Mouse (Mus musculus): ENCODE measurements around the gene Fam222b. TPM values are rescaled to one million over a fixed set of nuclear protein-coding genes. Genes with fewer than 3 reads are reported as not detected.
A peak's percentile ranks its signal among the peaks of the same experiment; 100 is the strongest.
"Not testable (repeated sequence)": the region's sequence is repeated elsewhere in the genome, so short reads cannot be mapped to it uniquely, and the experiment has no call there.

Gene Fam222b
- total RNA-seq (2022), result 1 to 10 TPM; 5.6 to 7.8 (median 7.3) TPM

GRCm38 (mm10) chr11:78094504-78095143 is at the start of gene Fam222b:
Fam222b (plus strand) TSS chr11:78094660.
- DNase-seq (ENCODE audit: low spot score in 2 of 2), result peak; percentile 85 to 93

GRCm38 (mm10) chr11:78044758-78045251 is 49.7 kb upstream of the Fam222b start:
- DNase-seq (ENCODE audit: low spot score in 2 of 2), result peak; percentile 89 to 94

- DNase-seq (ENCODE audit: low spot score in 2 of 2), result not testable (repeated sequence)
Measured at GRCm38 (mm10) chr11:78048637-78049036, 45.8 kb upstream of the Fam222b start.

GRCm38 (mm10) chr11:78053078-78053477 is 41.4 kb upstream of the Fam222b start:
- DNase-seq (ENCODE audit: low spot score in 2 of 2), result no peak

- DNase-seq (ENCODE audit: low spot score in 2 of 2), result no peak
Measured at GRCm38 (mm10) chr11:78056946-78057345, 37.5 kb upstream of the Fam222b start.

- DNase-seq (ENCODE audit: low spot score in 2 of 2), result peak; percentile 50 to 77
Measured at GRCm38 (mm10) chr11:78059833-78060757, 34.4 kb upstream of the Fam222b start.

GRCm38 (mm10) chr11:78062563-78062962 is 31.9 kb upstream of the Fam222b start:
- DNase-seq (ENCODE audit: low spot score in 2 of 2), result no peak

GRCm38 (mm10) chr11:78065906-78066305 is 28.6 kb upstream of the Fam222b start:
- DNase-seq (ENCODE audit: low spot score in 2 of 2), result no peak

GRCm38 (mm10) chr11:78066641-78067040 is 27.8 kb upstream of the Fam222b start:
- no peak for DNase-seq (ENCODE audit: low spot score in 2 of 2)

GRCm38 (mm10) chr11:78067566-78067965 is 26.9 kb upstream of the Fam222b start:
- DNase-seq (ENCODE audit: low spot score in 2 of 2), result no peak

- no peak for DNase-seq (ENCODE audit: low spot score in 2 of 2)
Measured at GRCm38 (mm10) chr11:78069130-78069529, 25.3 kb upstream of the Fam222b start.

- DNase-seq (ENCODE audit: low spot score in 2 of 2), result no peak
Measured at GRCm38 (mm10) chr11:78069646-78070045, 24.8 kb upstream of the Fam222b start.

GRCm38 (mm10) chr11:78071938-78072337 is 22.5 kb upstream of the Fam222b start:
- DNase-seq (ENCODE audit: low spot score in 2 of 2), result no peak

- DNase-seq (ENCODE audit: low spot score in 2 of 2), result no peak
Measured at GRCm38 (mm10) chr11:78072425-78073130, 21.9 kb upstream of the Fam222b start.

- no peak for DNase-seq (ENCODE audit: low spot score in 2 of 2)
Measured at GRCm38 (mm10) chr11:78073577-78074276, 20.7 kb upstream of the Fam222b start.

- no peak for DNase-seq (ENCODE audit: low spot score in 2 of 2)
Measured at GRCm38 (mm10) chr11:78074277-78074652, 20.2 kb upstream of the Fam222b start.

- DNase-seq (ENCODE audit: low spot score in 2 of 2), result no peak
Measured at GRCm38 (mm10) chr11:78074666-78075065, 19.8 kb upstream of the Fam222b start.

GRCm38 (mm10) chr11:78079961-78080921 is 14.2 kb upstream of the Fam222b start, which contains the start of gene Eral1:
Eral1 (minus strand) TSS chr11:78080383.
- DNase-seq (ENCODE audit: low spot score in 2 of 2), result peak; percentile 41 to 57

GRCm38 (mm10) chr11:78083595-78083994 is 10.9 kb upstream of the Fam222b start:
- no peak for DNase-seq (ENCODE audit: low spot score in 2 of 2)

Data from gastrocnemius, adult 8-10 months (tissue).